Mouse (Mus musculus): Measurements from ENCODE around the gene Ptgfr.

- TF ChIP-seq POLR2A (IDR thresholded peaks at IDR 0.05; ENCODE audit: borderline replicate concordance, extremely low read depth, insufficient read depth, insufficient read length, poor library complexity, severe bottlenecking) (no peak), CTCF (IDR thresholded peaks at IDR 0.05; ENCODE audit: borderline replicate concordance, extremely low read depth, insufficient read depth, insufficient read length) (no peak)
Measured at GRCm38 (mm10) chr3:151819811-151820210, 17.6 kb downstream of the Ptgfr start.
